Mouse (Mus musculus) cerebellum, adult (tissue): ENCODE measurements around the gene Pou4f1.
"Not testable (repeated sequence)": the region's sequence is repeated elsewhere in the genome, so short reads cannot be mapped to it uniquely, and the experiment has no call there.

Experiments used
- ATAC-seq: cut with Nextera tagmentation; 2 replicates; pipeline ENCODE4 v1.9.2; 2017; ENCODE audit warnings: mild to moderate bottlenecking, moderate library complexity, mixed read lengths; ENCODE audit not compliant: insufficient number of reproducible peaks, low FRiP score, low TSS enrichment

The Pou4f1 gene

GRCm38 (mm10) chr14:104467966-104468622 is at the start of gene Pou4f1:
Gene Pou4f1, minus strand, starts transcription at chr14:104467999.
- peak; percentile 37; the same call in 1 of the 2 replicates for ATAC-seq

- no peak for ATAC-seq
Observed at GRCm38 (mm10) chr14:104511664-104512063, 43.9 kb upstream of the Pou4f1 start.

- not testable (repeated sequence) for ATAC-seq
Observed at GRCm38 (mm10) chr14:104502761-104503160, 35.0 kb upstream of the Pou4f1 start.

GRCm38 (mm10) chr14:104479751-104480150 is 12.0 kb upstream of the Pou4f1 start:
- ATAC-seq = no peak

GRCm38 (mm10) chr14:104478593-104478992 is 10.8 kb upstream of the Pou4f1 start:
- no peak for ATAC-seq

- no peak for ATAC-seq
Observed at GRCm38 (mm10) chr14:104477616-104478015, 9.8 kb upstream of the Pou4f1 start.

- no peak for ATAC-seq
Observed at GRCm38 (mm10) chr14:104475438-104475837, 7.6 kb upstream of the Pou4f1 start.

- ATAC-seq = no peak
Observed at GRCm38 (mm10) chr14:104468623-104468970, 798 bp upstream of the Pou4f1 start.

GRCm38 (mm10) chr14:104467133-104467965 is 450 bp downstream of the Pou4f1 start:
- no peak for ATAC-seq

GRCm38 (mm10) chr14:104466557-104466956 is 1.2 kb downstream of the Pou4f1 start:
- no peak for ATAC-seq

- no peak for ATAC-seq
Observed at GRCm38 (mm10) chr14:104465483-104466235, 2.1 kb downstream of the Pou4f1 start.

- no peak for ATAC-seq
Observed at GRCm38 (mm10) chr14:104464841-104465240, 3.0 kb downstream of the Pou4f1 start.

- ATAC-seq = no peak
Observed at GRCm38 (mm10) chr14:104463631-104464250, 4.1 kb downstream of the Pou4f1 start.

- no peak for ATAC-seq
Observed at GRCm38 (mm10) chr14:104461286-104462240, 6.2 kb downstream of the Pou4f1 start.

GRCm38 (mm10) chr14:104460325-104461285 is 7.2 kb downstream of the Pou4f1 start:
- no peak for ATAC-seq

GRCm38 (mm10) chr14:104459513-104460111 is 8.2 kb downstream of the Pou4f1 start:
- no peak for ATAC-seq

GRCm38 (mm10) chr14:104458728-104459512 is 8.9 kb downstream of the Pou4f1 start:
- ATAC-seq = no peak
